19 mouse cellular contexts compared by ENCODE assay signal in the genomic region with DNA sequence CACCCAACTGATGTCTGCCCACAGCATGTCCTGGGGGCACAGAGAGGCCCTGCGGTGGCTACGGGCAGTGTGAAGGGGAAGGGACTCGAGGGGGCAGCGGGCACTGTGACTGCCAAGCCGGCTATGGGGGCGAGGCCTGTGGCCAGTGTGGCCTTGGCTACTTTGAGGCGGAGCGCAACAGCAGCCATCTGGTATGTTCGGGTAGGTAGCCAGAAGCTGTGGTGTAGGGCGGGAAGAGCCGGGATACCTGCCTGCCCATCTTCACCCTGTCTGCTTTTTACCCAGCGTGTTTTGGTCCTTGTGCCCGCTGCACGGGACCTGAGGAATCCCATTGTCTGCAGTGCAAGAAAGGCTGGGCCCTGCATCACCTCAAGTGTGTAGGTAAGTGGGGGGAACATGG. TPM values are rescaled to one million over a fixed set of nuclear protein-coding genes. Genes with fewer than 3 reads are reported as not detected.
"Had no signal": no experiment of that assay in that cellular context is flagged by ENCODE, and none has a peak within 500 bp of the region (broad histone marks: within the 10 kb centered on the region; RNA-seq: fewer than 3 reads in every experiment).

No protein-coding gene starts in this region.

- H3K9ac ChIP-seq: lung, embryonic 15.5 days; midbrain, embryonic 13.5 days; midbrain, embryonic 15.5 days; neural tube, embryonic 12.5 days; stomach, embryonic 15.5 days had no signal

- H3K36me3 ChIP-seq: stomach, embryonic 15.5 days had no signal

- ATAC-seq: lung, postnatal 0 days; midbrain, embryonic 13.5 days; midbrain, embryonic 15.5 days had no signal

- H3K27ac ChIP-seq: lung, embryonic 15.5 days; macrophage; midbrain, embryonic 13.5 days; midbrain, embryonic 15.5 days; neural tube, embryonic 12.5 days; stomach, embryonic 15.5 days; stomach, postnatal 0 days had no signal

- DNase-seq: lung, adult 2 months; lung, postnatal 14 days; lung, postnatal 36 days; right cerebral cortex, postnatal 14 days; thymus, adult 2 months; thymus, postnatal 36 days had no signal

- H3K27me3 ChIP-seq: megakaryocyte, embryonic 14.5 days; midbrain, embryonic 13.5 days; midbrain, embryonic 15.5 days; neural tube, embryonic 12.5 days; stomach, embryonic 15.5 days had no signal

- H3K4me3 ChIP-seq: lung, embryonic 15.5 days; megakaryocyte, embryonic 14.5 days; midbrain, embryonic 13.5 days; midbrain, embryonic 15.5 days; neural tube, embryonic 12.5 days; stomach, embryonic 15.5 days had no signal

- H3K4me2 ChIP-seq: lung, embryonic 15.5 days; midbrain, embryonic 11.5 days; midbrain, embryonic 13.5 days; midbrain, embryonic 15.5 days; neural tube, embryonic 12.5 days; stomach, embryonic 15.5 days had no signal

- H3K9me3 ChIP-seq: lung, embryonic 15.5 days; megakaryocyte, embryonic 14.5 days; midbrain, embryonic 13.5 days; midbrain, embryonic 15.5 days; neural tube, embryonic 12.5 days; stomach, embryonic 15.5 days had no signal

RNA-seq across cellular contexts. Expression of gene Prrt3, which starts 12.3 kb away (rescaled TPM):
- total RNA-seq: megakaryocyte progenitor cell, adult 5-6 weeks; monocyte, adult 5-6 weeks; neutrophil, adult 5-6 weeks had no signal
- polyA plus RNA-seq: macrophage had no signal

RNA-seq across cellular contexts. Expression of gene Il17rc, which starts 18.2 kb away (rescaled TPM):
- total RNA-seq: megakaryocyte progenitor cell, adult 5-6 weeks; monocyte, adult 5-6 weeks; neutrophil, adult 5-6 weeks had no signal
- polyA plus RNA-seq: macrophage had no signal

RNA-seq across cellular contexts. Expression of gene Il17re, which starts 31.1 kb away (rescaled TPM):
- total RNA-seq: monocyte, adult 5-6 weeks had no signal
- polyA plus RNA-seq: macrophage had no signal
